Mouse (Mus musculus): ENCODE data around the gene March4.

- TF ChIP-seq CTCF (IDR thresholded peaks at IDR 0.05; ENCODE audit: insufficient read depth, low read length): no peak
- TF ChIP-seq POLR2A (IDR thresholded peaks at IDR 0.05; ENCODE audit: borderline replicate concordance, extremely low read depth, low read depth, low read length): no peak
Observed at GRCm38 (mm10) chr1:72378151-72378550, 158.6 kb downstream of the March4 start.
